Mouse (Mus musculus) hindbrain, embryonic 16.5 days (tissue): ENCODE measurements around the gene Kidins220. TPM values are rescaled to one million over a fixed set of nuclear protein-coding genes. Genes with fewer than 3 reads are reported as not detected.

Source experiments
- ATAC-seq: fragments of 200-750 bp; cut with Nextera tagmentation; 2 replicates; pipeline ENCODE4 v1.8.0; 2017; ENCODE audit warnings: moderate TSS enrichment, moderate library complexity
- H3K27ac ChIP-seq: fragments of 300-500 bp; sonication (generic); 2 replicates; pipeline ENCODE4 v1.5.1; 2014; ENCODE audit warnings: low read depth, mild to moderate bottlenecking, control low read depth, low read length, moderate library complexity
- H3K27me3 ChIP-seq: fragments of 300-500 bp; sonication (generic); replicated peaks from 2 replicates; pipeline ENCODE4 v1.6.1; 2014; ENCODE audit warnings: low read length; ENCODE audit not compliant: control insufficient read depth, insufficient read depth
- H3K36me3 ChIP-seq: fragments of 300-500 bp; sonication (generic); 2 replicates; pipeline ENCODE4 v1.6.1; 2014; ENCODE audit warnings: mild to moderate bottlenecking, low read length, moderate library complexity, mixed read lengths; ENCODE audit not compliant: control insufficient read depth, insufficient read depth
- H3K4me1 ChIP-seq: fragments of 300-500 bp; sonication (generic); 2 replicates; pipeline ENCODE4 v1.6.1; 2014; ENCODE audit warnings: low read depth, low read length; ENCODE audit not compliant: control insufficient read depth, insufficient read depth
- H3K4me2 ChIP-seq: fragments of 300-500 bp; sonication (generic); 2 replicates; pipeline ENCODE4 v1.6.1; 2014; ENCODE audit warnings: mild to moderate bottlenecking, low read length, control low read depth, moderate library complexity
- H3K4me3 ChIP-seq: fragments of 300-500 bp; sonication (generic); 2 replicates; pipeline ENCODE4 v1.5.1; 2014; ENCODE audit warnings: mild to moderate bottlenecking, low read length, control low read depth, moderate library complexity
- H3K9ac ChIP-seq: fragments of 300-500 bp; sonication (generic); 2 replicates; pipeline ENCODE4 v1.6.1; 2014; ENCODE audit warnings: low read depth, mild to moderate bottlenecking, control low read depth, low read length, moderate library complexity
- H3K9me3 ChIP-seq: fragments of 300-500 bp; sonication (generic); 2 replicates; pipeline ENCODE4 v1.6.1; 2014; ENCODE audit warnings: mild to moderate bottlenecking, low read length, moderate library complexity; ENCODE audit not compliant: control insufficient read depth
- WGBS: fragments of 180-500 bp; shearing (Covaris S2); extraction: QIAGEN DNeasy Blood & Tissue Kit; methylation state at CpG from one replicate; pipeline ENCODE4 v1.1.7; 2014; 5-methylcytosine and 5-hydroxymethylcytosine counted together
- polyA plus RNA-seq: library from polyadenylated mRNA; unstranded; fragments of >200 nt; fragmentation: Nextera tagmentation; extraction: Ambion mirVana; gene quantifications from 2 replicates; pipeline ENCODE4 v1.2.1, GENCODE M21; 2015

Gene Kidins220
- polyA plus RNA-seq, 1 experiment from 2014 or later: 114 TPM

DNA sequence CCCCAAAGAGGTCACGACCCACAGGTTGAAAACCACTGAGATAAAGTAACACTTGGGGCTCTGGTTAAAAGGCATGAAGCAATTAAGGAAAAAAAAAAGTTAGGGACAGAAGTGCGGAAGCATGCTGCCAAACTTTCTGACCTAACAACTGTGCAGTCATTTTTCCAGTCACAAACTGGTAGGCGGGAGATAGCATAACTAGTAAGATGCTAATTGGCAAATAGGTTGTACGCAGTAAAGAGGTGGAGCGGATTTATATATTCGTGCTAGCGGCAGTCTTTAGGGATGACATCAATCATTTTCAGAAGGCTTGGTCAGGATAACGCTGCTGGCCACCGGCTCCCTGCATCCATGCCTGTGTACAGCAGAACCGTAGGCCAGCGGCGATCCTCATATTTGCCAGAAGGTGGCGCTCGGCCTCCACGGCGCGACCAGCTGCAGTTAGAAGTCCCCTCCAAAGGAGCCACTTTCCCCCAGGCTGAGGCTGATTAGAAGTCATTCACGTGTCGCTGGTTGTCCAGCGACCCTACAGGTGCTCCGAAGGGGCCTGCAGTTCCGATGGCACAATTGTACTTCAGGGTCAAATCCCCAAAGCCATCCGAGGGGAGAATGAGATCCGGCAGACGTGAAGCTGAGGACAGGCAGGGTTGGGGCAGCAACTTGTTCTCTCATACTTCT lies 117.4 kb downstream of the Kidins220 start:
- no peaks in the 10 kb centered on the region for H3K9me3 ChIP-seq
- H3K4me1 ChIP-seq: peaks cover 18% of the 10 kb centered on the region
- H3K36me3 ChIP-seq: no peaks in the 10 kb centered on the region
- H3K27me3 ChIP-seq: no peaks in the 10 kb centered on the region
- H3K4me3 ChIP-seq: peak overlapping the region; percentile 39
- peak overlapping the region; percentile 51 for H3K9ac ChIP-seq
- peak overlapping the region; percentile 69 for H3K4me2 ChIP-seq
- 6% methylated on average over 25 of the region's 25 CpGs for WGBS
- peak; percentile 68 for ATAC-seq
- no peak overlapping the region for H3K27ac ChIP-seq

DNA sequence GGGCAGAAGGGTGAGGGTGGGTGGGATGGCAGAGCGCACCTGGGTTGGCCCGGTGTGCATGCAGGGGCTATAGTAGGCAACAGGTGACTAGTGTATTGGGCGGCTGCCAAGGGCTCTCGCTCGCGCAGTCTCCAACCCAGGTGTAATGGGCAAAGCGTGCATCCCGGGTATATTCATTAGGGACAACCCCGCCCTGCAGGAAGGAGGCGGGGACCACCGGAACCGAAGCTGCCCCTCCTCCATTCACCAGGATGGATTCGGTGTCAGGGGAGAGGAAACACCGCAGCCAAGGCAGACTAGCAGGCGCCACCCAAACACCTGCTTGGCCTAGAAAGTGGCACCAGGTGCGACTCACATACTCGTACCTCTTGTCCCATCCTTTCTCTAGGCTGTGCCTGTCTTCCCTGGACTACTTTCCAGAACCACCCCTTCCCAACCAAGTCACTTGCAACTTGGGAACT lies 118.1 kb downstream of the Kidins220 start:
- WGBS: under 1% methylated on average over 16 of the region's 17 CpGs
- Histone ChIP-seq H3K27ac (peak overlapping the region; percentile 16), H3K36me3 (no peaks in the 10 kb centered on the region), H3K4me3 (peak overlapping the region; percentile 39), H3K9ac (peak overlapping the region; percentile 51), H3K27me3 (no peaks in the 10 kb centered on the region), H3K9me3 (no peaks in the 10 kb centered on the region), H3K4me1 (peaks cover 24% of the 10 kb centered on the region), H3K4me2 (peak overlapping the region; percentile 69)
- 0 out of 2 replicates have a peak, but pooled peaks have one; percentile 1 for ATAC-seq

GRCm38 (mm10) chr12:25093241-25093774 lies 118.6 kb downstream of the Kidins220 start:
- Histone ChIP-seq H3K27ac (peak overlapping the region; percentile 9; the same call in 1 of the 2 replicates), H3K36me3 (no peaks in the 10 kb centered on the region), H3K4me1 (peaks cover 29% of the 10 kb centered on the region), H3K4me3 (peak overlapping the region; percentile 39), H3K9me3 (no peaks in the 10 kb centered on the region), H3K4me2 (peak overlapping the region; percentile 69), H3K9ac (peak overlapping the region; percentile 48), H3K27me3 (no peaks in the 10 kb centered on the region)
- ATAC-seq: no peak
- 16% methylated on average over 11 of the region's 11 CpGs for WGBS

DNA sequence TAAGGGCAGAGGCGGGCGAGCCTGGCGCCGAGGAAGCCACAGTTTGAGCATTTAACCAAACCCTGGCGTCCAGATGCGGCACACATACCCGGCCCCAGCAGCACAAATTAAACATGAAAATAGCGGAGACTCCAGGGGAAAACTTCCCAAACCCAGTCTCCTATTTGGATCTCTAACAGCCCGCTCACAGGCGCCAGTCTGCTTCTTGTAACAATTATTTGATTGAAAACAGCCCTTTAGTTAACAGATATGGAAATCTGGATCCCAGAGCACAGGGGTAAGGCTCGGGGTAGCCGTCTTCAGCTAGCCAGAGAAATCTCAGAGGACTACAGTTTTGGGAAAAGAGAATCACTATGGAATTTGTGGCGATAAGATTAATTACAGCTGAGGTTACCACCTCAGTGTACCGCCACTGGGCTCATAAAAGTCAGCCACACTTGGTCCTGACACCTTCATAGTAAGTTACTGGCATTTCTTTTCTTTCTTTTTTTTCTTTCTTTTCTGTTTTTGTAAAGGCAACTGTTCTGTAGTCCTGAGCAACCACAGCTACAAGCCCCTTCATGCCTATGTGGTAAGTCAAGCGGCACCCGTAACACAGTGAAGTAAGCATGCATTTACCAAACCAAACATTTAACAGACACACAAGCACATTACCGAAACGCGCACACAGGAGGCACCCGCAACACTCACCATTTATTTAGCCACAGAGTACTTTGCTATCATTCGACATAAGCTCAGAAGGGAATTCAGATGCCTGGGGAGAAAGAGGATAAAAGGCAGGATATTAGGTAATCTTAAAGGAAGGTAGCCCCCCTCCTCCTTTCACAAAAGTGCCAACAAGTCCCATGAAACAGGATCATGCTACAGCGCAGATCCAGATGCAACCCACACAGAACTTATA lies 120.1 kb downstream of the Kidins220 start:
- under 1% methylated on average over 22 of the region's 22 CpGs for WGBS
- Histone ChIP-seq H3K9ac (peak overlapping the region; percentile 78), H3K4me2 (peak overlapping the region; percentile 99), H3K27ac (peak overlapping the region; percentile 76), H3K36me3 (no peaks in the 10 kb centered on the region), H3K9me3 (no peaks in the 10 kb centered on the region), H3K4me3 (peak overlapping the region; percentile 66), H3K4me1 (peaks cover 35% of the 10 kb centered on the region), H3K27me3 (no peaks in the 10 kb centered on the region)
- ATAC-seq: no peak

GRCm38 (mm10) chr12:25095538-25095937 lies 120.8 kb downstream of the Kidins220 start:
- no peaks in the 10 kb centered on the region for H3K9me3 ChIP-seq
- H3K4me1 ChIP-seq: peaks cover 38% of the 10 kb centered on the region
- no peaks in the 10 kb centered on the region for H3K27me3 ChIP-seq
- 0% methylated on average over 19 of the region's 19 CpGs for WGBS
- H3K36me3 ChIP-seq: no peaks in the 10 kb centered on the region
- peak overlapping the region; percentile 99 for H3K4me2 ChIP-seq
- ATAC-seq: no peak
- H3K27ac ChIP-seq: peak overlapping the region; percentile 76
- H3K9ac ChIP-seq: peak overlapping the region; percentile 78
- H3K4me3 ChIP-seq: peak overlapping the region; percentile 66

DNA sequence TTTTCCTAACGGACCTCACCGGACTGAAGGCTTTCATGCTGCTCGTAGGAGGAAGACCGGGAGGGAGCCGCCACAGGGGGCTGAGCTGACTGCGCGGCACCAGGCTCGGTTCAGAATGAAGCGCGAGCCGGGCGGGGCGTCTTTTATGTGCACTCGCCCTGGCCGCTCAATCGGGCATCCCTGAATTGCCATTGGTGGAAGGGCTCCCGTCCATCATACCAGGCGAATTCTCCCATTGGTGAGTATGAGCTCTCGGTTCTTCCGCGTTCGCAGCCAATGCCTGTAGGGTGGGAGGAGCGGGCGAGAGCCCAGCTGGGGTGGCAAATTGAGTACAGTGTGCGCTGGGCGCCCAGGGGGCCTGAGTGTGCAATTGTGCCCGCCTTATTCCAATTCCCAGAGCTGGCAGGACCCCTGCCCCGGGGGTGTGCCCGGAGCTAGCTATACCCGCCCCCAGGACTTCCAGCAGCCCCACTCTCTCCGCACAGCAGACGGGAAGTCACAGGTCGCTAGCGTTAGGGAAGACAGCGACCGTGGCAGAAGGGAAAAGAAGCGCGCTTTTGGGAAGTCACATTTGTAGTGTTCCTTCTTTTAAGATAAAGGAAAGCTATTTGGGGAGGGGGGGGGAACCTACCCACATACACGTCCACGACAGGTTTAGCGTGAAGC lies 121.4 kb downstream of the Kidins220 start:
- H3K4me1 ChIP-seq: peaks cover 44% of the 10 kb centered on the region
- H3K4me2 ChIP-seq: peak overlapping the region; percentile 99
- H3K36me3 ChIP-seq: no peaks in the 10 kb centered on the region
- H3K9ac ChIP-seq: peak overlapping the region; percentile 78
- under 1% methylated on average over 41 of the region's 41 CpGs for WGBS
- peak overlapping the region; percentile 66 for H3K4me3 ChIP-seq
- H3K27ac ChIP-seq: peak overlapping the region; percentile 89
- H3K9me3 ChIP-seq: no peaks in the 10 kb centered on the region
- ATAC-seq: peak; percentile 92
- H3K27me3 ChIP-seq: no peaks in the 10 kb centered on the region

- H3K9ac ChIP-seq: peak overlapping the region; percentile 69
- H3K9me3 ChIP-seq: no peaks in the 10 kb centered on the region
- peak overlapping the region; percentile 66 for H3K4me3 ChIP-seq
- H3K27me3 ChIP-seq: no peaks in the 10 kb centered on the region
- no peak for ATAC-seq
- peak overlapping the region; percentile 99 for H3K4me2 ChIP-seq
- peaks cover 46% of the 10 kb centered on the region for H3K4me1 ChIP-seq
- H3K36me3 ChIP-seq: no peaks in the 10 kb centered on the region
- 3% methylated on average over 15 of the region's 15 CpGs for WGBS
- peak overlapping the region; percentile 89 for H3K27ac ChIP-seq
These were observed 121.9 kb downstream of the Kidins220 start for GRCm38 (mm10) chr12:25096640-25097051.

- Histone ChIP-seq H3K9me3 (no peaks in the 10 kb centered on the region), H3K4me1 (peaks cover 46% of the 10 kb centered on the region), H3K27ac (peak within 1 kb of the TSS; percentile 89), H3K4me3 (peak within 1 kb of the TSS; percentile 66), H3K27me3 (no peaks in the 10 kb centered on the region), H3K4me2 (peak within 1 kb of the TSS; percentile 99), H3K9ac (peak within 1 kb of the TSS; percentile 78), H3K36me3 (no peaks in the 10 kb centered on the region)
- WGBS: 0% methylated on average over 1 of the region's 1 CpGs
- ATAC-seq: no peak
These were observed 122.2 kb downstream of the Kidins220 start, which contains the start of gene Id2 for GRCm38 (mm10) chr12:25097052-25097209. TSS of gene Id2 (minus strand) at chr12:25097140.
